Mouse (Mus musculus): ENCODE results near the gene Rnaseh2b.

DNA sequence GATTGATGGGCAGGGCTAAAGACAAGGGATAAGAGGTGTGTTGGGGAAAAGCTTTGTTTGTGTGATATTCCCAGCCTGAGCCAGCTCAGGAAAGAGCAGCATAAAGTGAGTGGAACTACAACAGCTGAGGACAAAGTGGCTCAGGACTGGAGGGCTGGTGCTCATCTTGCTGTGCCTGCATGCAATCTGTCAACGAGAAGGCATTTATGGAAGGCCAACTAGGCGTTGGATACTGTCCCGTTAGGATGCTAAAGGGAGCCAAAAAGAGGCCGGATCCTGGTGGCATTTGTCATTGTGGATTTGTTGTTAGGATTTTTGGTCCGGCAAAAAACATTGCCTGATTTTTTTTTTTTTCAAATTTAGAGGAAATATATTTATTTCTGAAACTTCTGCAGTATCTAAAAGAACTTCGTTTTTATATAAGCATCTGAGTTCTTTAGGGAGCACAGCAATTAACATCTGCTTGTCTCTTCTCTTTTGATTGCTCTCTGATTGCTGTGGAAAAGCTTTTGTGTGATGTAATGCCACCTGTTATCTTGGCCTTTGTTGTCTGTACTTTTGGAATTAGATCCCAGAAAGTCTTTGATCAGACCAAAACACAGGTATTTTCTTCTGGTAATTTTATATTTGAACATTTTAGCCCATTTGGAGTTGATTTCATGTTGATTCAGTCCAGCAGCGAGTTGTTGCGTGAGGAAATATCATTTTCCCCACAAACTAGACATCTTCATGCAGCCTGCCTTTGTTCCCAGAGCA, 49.7 kb downstream of the Rnaseh2b start:
- TF ChIP-seq POLR2A (IDR thresholded peaks at IDR 0.05; ENCODE audit: borderline replicate concordance, extremely low read depth, insufficient read depth, insufficient read length, poor library complexity, severe bottlenecking): no peak
- TF ChIP-seq CTCF (IDR thresholded peaks at IDR 0.05; ENCODE audit: borderline replicate concordance, extremely low read depth, insufficient read depth, insufficient read length): no peak
